Mouse (Mus musculus) left cerebral cortex, postnatal 25 days (tissue): ENCODE measurements at regions not wholly inside any gene's neighbourhood (a gene's known extent, or its start where the extent isn't known, plus 50 kb on each side); places are given as distances from the start of the nearest gene placed in this dataset.

Experiments used
- DNase-seq, 2 experiments: peaks; one replicate each; pipeline ENCODE4 v3.0.0; 2022; ENCODE audit warnings: low spot score in 2 of 2, mixed read lengths in 1 of 2
- intact Hi-C: fragments of 180-260 bp; cut with DNase I; formaldehyde crosslinking; loops from one replicate; pipeline ENCODE4 v1.15.1; 2025

- intact Hi-C loops = no loop called here
- no peak for DNase-seq
These were observed 65.6 kb downstream of the En1 start for GRCm38 (mm10) chr1:120667776-120668175.

GRCm38 (mm10) chr1:120683532-120684245 lies 81.5 kb downstream of the En1 start:
- no peak for DNase-seq
- intact Hi-C loops = no loop called here

GRCm38 (mm10) chr1:120685650-120686244 lies 83.5 kb downstream of the En1 start:
- no peak for DNase-seq
- intact Hi-C loops = no loop called here

GRCm38 (mm10) chr1:120691571-120691970 lies 89.4 kb downstream of the En1 start:
- intact Hi-C loops = no loop called here
- DNase-seq = no peak

- DNase-seq = no peak
- intact Hi-C loops = no loop called here
These were observed 96.0 kb downstream of the En1 start for GRCm38 (mm10) chr1:120698189-120698588.

- DNase-seq = no peak
- intact Hi-C loops = no loop called here
These were observed 102.0 kb downstream of the En1 start for GRCm38 (mm10) chr1:120704201-120704600.

- DNase-seq = no peak
- intact Hi-C loops = no loop called here
These were observed 103.8 kb downstream of the En1 start for GRCm38 (mm10) chr1:120706011-120706410.

- peak; percentile 30 to 57 for DNase-seq
- intact Hi-C loops = no loop called here
These were observed 106.3 kb downstream of the En1 start for GRCm38 (mm10) chr1:120708511-120708910.

GRCm38 (mm10) chr1:120715105-120715877 lies 113.1 kb downstream of the En1 start:
- DNase-seq = no peak
- intact Hi-C loops = no loop called here

GRCm38 (mm10) chr1:120726777-120727176 lies 124.6 kb downstream of the En1 start:
- intact Hi-C loops = no loop called here
- DNase-seq = peak in 1 of 2 experiments; percentile 65

GRCm38 (mm10) chr1:120727427-120727826 lies 125.2 kb downstream of the En1 start:
- no peak for DNase-seq
- intact Hi-C loops = no loop called here

GRCm38 (mm10) chr1:120732003-120732402 lies 129.8 kb downstream of the En1 start:
- peak in 1 of 2 experiments; percentile 53 for DNase-seq
- intact Hi-C loops = no loop called here

GRCm38 (mm10) chr1:120733683-120734082 lies 131.5 kb downstream of the En1 start:
- DNase-seq = no peak
- intact Hi-C loops = no loop called here

- intact Hi-C loops = no loop called here
- DNase-seq = no peak
These were observed 132.6 kb downstream of the En1 start for GRCm38 (mm10) chr1:120734846-120735245.

GRCm38 (mm10) chr1:120739499-120739898 lies 137.3 kb downstream of the En1 start:
- intact Hi-C loops = no loop called here
- DNase-seq = no peak

- intact Hi-C loops = no loop called here
- no peak for DNase-seq
These were observed 139.0 kb downstream of the En1 start for GRCm38 (mm10) chr1:120741091-120741740.

- intact Hi-C loops = no loop called here
- DNase-seq = no peak
These were observed 146.7 kb downstream of the En1 start for GRCm38 (mm10) chr1:120748963-120749362.

GRCm38 (mm10) chr1:120753406-120753805 lies 151.2 kb downstream of the En1 start:
- DNase-seq = no peak
- intact Hi-C loops = no loop called here

GRCm38 (mm10) chr1:120754337-120754736 lies 152.1 kb downstream of the En1 start:
- no peak for DNase-seq
- intact Hi-C loops = no loop called here

- peak; percentile 15 to 62 for DNase-seq
- intact Hi-C loops = no loop called here
These were observed 155.1 kb downstream of the En1 start for GRCm38 (mm10) chr1:120757283-120757821.
